Mouse (Mus musculus) spleen, adult 2 months (tissue): ENCODE measurements around the gene Ckb. TPM values are rescaled to one million over a fixed set of nuclear protein-coding genes. Genes with fewer than 3 reads are reported as not detected.

Experiments used
- DNase-seq, 2 experiments: peaks; one replicate each; pipeline versions ENCODE4 v3.0.0 to v3.0.0-alpha.2; 2012 to 2021; ENCODE audit warnings: low spot score in 2 of 2, low read depth in 1 of 2
- H3K27ac ChIP-seq: fragments of 200-500 bp; 2 replicates; pipeline ENCODE4 v1.5.1; 2012; ENCODE audit warnings: low read length, inconsistent platforms; ENCODE audit not compliant: insufficient read depth
- H3K27me3 ChIP-seq: fragments of 200-500 bp; 2 replicates; pipeline ENCODE4 v1.6.1; 2012; ENCODE audit warnings: mild to moderate bottlenecking, moderate library complexity, low read length, inconsistent platforms; ENCODE audit not compliant: control insufficient read depth, insufficient read depth
- H3K36me3 ChIP-seq: fragments of 200-500 bp; 2 replicates; pipeline ENCODE4 v1.6.1; 2012; ENCODE audit warnings: mild to moderate bottlenecking, low read length, inconsistent platforms; ENCODE audit not compliant: control insufficient read depth, insufficient read depth
- H3K4me1 ChIP-seq: fragments of 200-500 bp; 2 replicates; pipeline ENCODE4 v1.6.1; 2011; ENCODE audit warnings: inconsistent platforms; ENCODE audit not compliant: control insufficient read depth, insufficient read depth, insufficient read length
- H3K4me3 ChIP-seq: fragments of 200-500 bp; 2 replicates; pipeline ENCODE4 v1.5.1; 2011; ENCODE audit warnings: mild to moderate bottlenecking, inconsistent platforms; ENCODE audit not compliant: insufficient read depth, insufficient read length; ENCODE audit errors: extremely low read depth
- CTCF ChIP-seq: fragments of 200-500 bp; IDR thresholded peaks from 2 replicates; pipeline ENCODE4 v1.5.1; 2011; ENCODE audit warnings: mild to moderate bottlenecking, inconsistent platforms; ENCODE audit not compliant: insufficient read depth, insufficient read length, insufficient replicate concordance; ENCODE audit errors: extremely low read depth
- POLR2A ChIP-seq: fragments of 200-500 bp; IDR thresholded peaks from 2 replicates; pipeline ENCODE4 v1.6.1; 2011; ENCODE audit warnings: low read depth, low read length, inconsistent platforms
- WGBS: fragments of 180-500 bp; shearing (Covaris S2); methylation state at CpG from one replicate; pipeline ENCODE4 v1.1.7; 2018; 5-methylcytosine and 5-hydroxymethylcytosine counted together
- polyA plus RNA-seq: library from polyadenylated mRNA; depleted of rRNA; stranded (reverse); fragments of >200 nt; gene quantifications from 2 replicates; pipeline ENCODE4 v1.2.3, GENCODE M21; 2012

Ckb gene
- polyA plus RNA-seq, 1 experiment: 139 TPM

DNA sequence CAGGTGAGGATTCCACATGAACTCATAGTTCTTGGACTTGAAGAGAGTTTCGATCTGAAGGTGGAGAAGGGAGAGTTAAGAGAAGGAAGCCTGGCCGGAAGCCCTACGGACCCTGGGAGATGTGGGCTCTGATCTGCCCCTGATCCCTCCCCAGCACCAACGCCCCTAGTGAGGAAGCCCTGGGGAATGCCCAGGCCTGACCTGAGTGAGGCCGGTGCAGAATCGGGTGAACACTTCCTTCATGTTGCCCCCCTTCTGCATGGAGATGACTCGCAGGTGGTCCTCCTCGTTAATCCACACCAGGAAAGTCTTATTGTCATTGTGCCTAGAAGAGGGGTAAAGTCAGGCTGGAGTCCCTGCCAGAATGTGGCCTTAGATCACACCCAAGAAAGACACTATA lies 2.2 kb downstream of the Ckb start:
- Histone ChIP-seq H3K27me3 (peaks cover 9% of the 10 kb centered on the region), H3K4me3 (no peak overlapping the region), H3K27ac (no peak overlapping the region), H3K36me3 (no peaks in the 10 kb centered on the region), H3K4me1 (peaks cover 11% of the 10 kb centered on the region)
- TF ChIP-seq CTCF (no peak), POLR2A (no peak)
- WGBS: 76% methylated on average over 8 of the region's 8 CpGs
- no peak for DNase-seq

- no peak for DNase-seq
- 80% methylated on average over 23 of the region's 23 CpGs for WGBS
- Histone ChIP-seq H3K27me3 (peaks cover 9% of the 10 kb centered on the region), H3K4me1 (peaks cover 11% of the 10 kb centered on the region), H3K27ac (peak overlapping the region; percentile 18; the same call in 1 of the 2 replicates), H3K36me3 (no peaks in the 10 kb centered on the region), H3K4me3 (no peak overlapping the region)
- TF ChIP-seq CTCF (no peak), POLR2A (no peak)
Observed at GRCm38 (mm10) chr12:111669000-111669788, 2.9 kb downstream of the Ckb start.

GRCm38 (mm10) chr12:111668457-111668912 lies 3.7 kb downstream of the Ckb start:
- TF ChIP-seq CTCF (peak; percentile 93; the same call in 1 of the 2 replicates), POLR2A (no peak)
- WGBS: 1% methylated on average over 8 of the region's 8 CpGs
- H3K4me3 ChIP-seq: peak overlapping the region; percentile 23; the same call in 1 of the 2 replicates
- no peaks in the 10 kb centered on the region for H3K36me3 ChIP-seq
- peaks cover 11% of the 10 kb centered on the region for H3K4me1 ChIP-seq
- peak overlapping the region; percentile 68 for H3K27ac ChIP-seq
- peaks cover 9% of the 10 kb centered on the region for H3K27me3 ChIP-seq
- peak; percentile 77 to 90 for DNase-seq

GRCm38 (mm10) chr12:111667421-111667820 lies 4.7 kb downstream of the Ckb start:
- WGBS: 90% methylated on average over 5 of the region's 5 CpGs
- TF ChIP-seq CTCF (no peak), POLR2A (no peak)

GRCm38 (mm10) chr12:111666380-111666779 lies 5.8 kb downstream of the Ckb start:
- no peak for TF ChIP-seq CTCF
- TF ChIP-seq POLR2A: no peak
- Histone ChIP-seq H3K27ac (no peak overlapping the region), H3K4me3 (no peak overlapping the region), H3K36me3 (no peaks in the 10 kb centered on the region), H3K4me1 (peaks cover 5% of the 10 kb centered on the region; the same call in 1 of the 2 replicates), H3K27me3 (0 out of 2 replicates have a peak, but pooled peaks cover 2% of the 10 kb centered on the region)
- no peak for DNase-seq
- WGBS: 84% methylated on average over 13 of the region's 13 CpGs

More at GRCm38 (mm10) chr12:111667421-111667820, 4.7 kb downstream of the Ckb start:
- no peaks in the 10 kb centered on the region for H3K36me3 ChIP-seq
- H3K27ac ChIP-seq: no peak overlapping the region
- H3K27me3 ChIP-seq: peaks cover 6% of the 10 kb centered on the region
- H3K4me1 ChIP-seq: peaks cover 8% of the 10 kb centered on the region
- no peak overlapping the region for H3K4me3 ChIP-seq
- no peak for DNase-seq

DNA sequence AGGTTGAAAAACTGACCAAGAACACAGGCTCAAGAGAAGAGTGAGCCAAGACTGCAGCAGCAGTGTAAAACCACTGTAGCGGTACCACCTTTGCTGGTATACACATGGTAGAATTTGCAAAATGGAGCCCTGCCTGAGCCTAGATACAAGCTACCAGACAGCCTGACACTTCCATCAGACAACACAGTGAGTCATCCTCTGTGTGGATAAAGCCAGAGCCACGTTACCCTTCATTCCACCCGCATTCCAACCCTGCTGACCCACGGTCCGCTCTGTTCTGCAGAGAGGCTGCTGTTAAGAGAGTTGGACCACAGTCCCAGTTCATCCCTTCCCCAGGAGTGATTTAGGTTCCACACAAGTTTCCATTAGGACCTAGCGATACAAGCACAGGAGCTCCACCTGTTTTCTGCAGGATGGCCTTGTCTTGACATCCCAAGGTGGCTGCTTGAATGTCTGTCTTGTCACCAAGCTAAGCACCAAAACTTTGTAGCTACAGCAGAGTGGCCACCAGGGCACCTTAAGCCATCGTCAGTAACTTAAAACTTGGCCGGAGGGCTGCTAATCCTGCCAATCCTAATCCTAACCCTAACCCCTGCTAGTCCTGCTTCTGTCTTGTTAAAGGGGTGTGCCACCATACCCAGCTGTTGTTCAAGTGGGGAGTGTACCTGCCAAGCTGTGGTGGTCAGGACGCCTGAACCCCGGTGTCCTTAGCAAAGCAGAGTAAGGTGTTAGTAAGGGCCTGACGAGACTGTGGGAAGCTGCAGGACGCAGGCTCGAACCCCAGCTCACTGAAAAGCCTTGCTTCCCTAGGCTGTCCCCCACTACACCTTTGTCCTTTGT lies 6.9 kb downstream of the Ckb start:
- Histone ChIP-seq H3K27ac (no peak overlapping the region), H3K4me3 (no peak overlapping the region), H3K4me1 (no peaks in the 10 kb centered on the region), H3K36me3 (no peaks in the 10 kb centered on the region), H3K27me3 (no peaks in the 10 kb centered on the region)
- DNase-seq: no peak
- WGBS: 93% methylated on average over 13 of the region's 13 CpGs
- no peak for TF ChIP-seq CTCF
- no peak for TF ChIP-seq POLR2A
